Mouse (Mus musculus) heart, postnatal 36 days (tissue): ENCODE data around the gene Dcdc2b. TPM values are rescaled to one million over a fixed set of nuclear protein-coding genes. Genes with fewer than 3 reads are reported as not detected.

Experiments used
- DNase-seq, 2 experiments: peaks; one replicate each; pipeline ENCODE4 v3.0.0; 2021 to 2022
- intact Hi-C: fragments of 180-260 bp; cut with DNase I; formaldehyde crosslinking; loops from one replicate; pipeline ENCODE4 v1.15.1; 2025
- total RNA-seq, 2 experiments: library from RNA; stranded (reverse); gene quantifications; 2 replicates each; pipeline ENCODE4 v1.2.3; 2021

Dcdc2b gene
- total RNA-seq = under 1 TPM; 0.44 to 0.95 TPM

- DNase-seq = peak; percentile 26 to 36
These were observed at the start of gene Dcdc2b for GRCm38 (mm10) chr4:129614093-129614492. TSS of gene Dcdc2b (minus strand) at chr4:129614257.

GRCm38 (mm10) chr4:129662255-129662813, 48.3 kb upstream of the Dcdc2b start:
- DNase-seq = no peak
- intact Hi-C loops = no loop called here

More at GRCm38 (mm10) chr4:129614093-129614492, at the start of gene Dcdc2b:
- intact Hi-C loops = no loop called here

GRCm38 (mm10) chr4:129661584-129661983, 47.5 kb upstream of the Dcdc2b start:
- intact Hi-C loops = no loop called here
- no peak for DNase-seq

- DNase-seq = no peak
- intact Hi-C loops = no loop called here
These were observed 40.7 kb upstream of the Dcdc2b start for GRCm38 (mm10) chr4:129654770-129655169.

GRCm38 (mm10) chr4:129650359-129650758, 36.3 kb upstream of the Dcdc2b start:
- intact Hi-C loops = no loop called here
- no peak for DNase-seq

GRCm38 (mm10) chr4:129648656-129649055, 34.6 kb upstream of the Dcdc2b start:
- intact Hi-C loops = no loop called here
- no peak for DNase-seq

DNA sequence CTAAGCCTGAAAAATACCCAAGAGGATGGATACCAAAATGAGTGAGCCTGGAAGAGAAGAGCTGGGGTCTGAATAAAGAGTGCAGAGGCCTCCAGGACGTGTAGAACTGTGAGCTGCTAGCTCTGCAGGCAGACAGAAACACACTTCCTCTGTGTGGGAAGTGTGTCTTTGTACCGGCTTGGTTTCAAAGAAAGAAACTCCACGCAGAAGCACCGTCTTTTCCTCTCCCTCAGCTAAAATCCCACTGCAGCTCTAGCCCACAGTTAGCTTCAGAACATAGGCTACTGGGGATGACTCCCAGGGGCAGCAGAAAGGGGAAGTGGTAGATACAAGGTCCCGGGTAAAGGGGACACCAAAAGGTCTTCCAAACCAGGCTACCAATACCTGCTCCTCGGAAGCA, 31.1 kb upstream of the Dcdc2b start:
- intact Hi-C loops = no loop called here
- no peak for DNase-seq

- intact Hi-C loops = no loop called here
- DNase-seq = no peak
These were observed 27.7 kb upstream of the Dcdc2b start for GRCm38 (mm10) chr4:129641756-129642155.

- intact Hi-C loops = loop anchor here (1.0 kb wide), 1 partner anchor 17 kb away; no protein-coding TSS in a partner anchor
- peak; percentile 95 to 96 for DNase-seq
These were observed 26.8 kb upstream of the Dcdc2b start, which contains the start of gene Txlna for GRCm38 (mm10) chr4:129640638-129641467. TSS of gene Txlna (minus strand) at chr4:129641065.

DNA sequence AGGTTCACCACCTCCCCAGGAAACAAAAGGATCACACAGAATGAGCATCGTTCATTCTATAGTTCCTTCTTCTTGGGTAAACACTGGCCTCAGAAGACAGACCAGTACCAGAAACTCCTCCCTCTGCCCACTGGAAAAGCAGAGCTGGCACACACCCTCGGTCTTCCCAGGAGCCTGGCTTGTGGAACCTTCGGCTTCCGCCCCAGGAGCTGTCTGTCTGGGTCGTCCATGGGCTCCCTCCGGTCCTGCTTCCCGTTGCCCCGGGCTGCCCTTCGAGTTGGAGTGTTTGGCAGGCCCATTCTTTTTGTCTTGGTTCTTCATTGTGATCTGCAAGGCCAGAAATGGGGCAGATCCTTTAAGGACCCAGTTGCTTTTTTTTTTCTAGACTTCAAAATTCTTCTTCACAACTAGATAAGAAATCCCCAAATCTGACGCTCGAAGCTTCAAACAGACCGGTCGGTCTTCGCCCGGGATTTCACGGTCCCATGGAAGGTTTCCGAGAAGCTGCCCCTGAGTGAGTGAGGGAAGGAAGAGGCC, 26.1 kb upstream of the Dcdc2b start:
- intact Hi-C loops = loop anchor here (1.0 kb wide), 1 partner anchor 16 kb away; no protein-coding TSS in a partner anchor

GRCm38 (mm10) chr4:129639221-129639620, 25.2 kb upstream of the Dcdc2b start:
- DNase-seq = no peak
- intact Hi-C loops = no loop called here

More for the DNA sequence above, 26.1 kb upstream of the Dcdc2b start:
- peak in 1 of 2 experiments; percentile 39 for DNase-seq

DNA sequence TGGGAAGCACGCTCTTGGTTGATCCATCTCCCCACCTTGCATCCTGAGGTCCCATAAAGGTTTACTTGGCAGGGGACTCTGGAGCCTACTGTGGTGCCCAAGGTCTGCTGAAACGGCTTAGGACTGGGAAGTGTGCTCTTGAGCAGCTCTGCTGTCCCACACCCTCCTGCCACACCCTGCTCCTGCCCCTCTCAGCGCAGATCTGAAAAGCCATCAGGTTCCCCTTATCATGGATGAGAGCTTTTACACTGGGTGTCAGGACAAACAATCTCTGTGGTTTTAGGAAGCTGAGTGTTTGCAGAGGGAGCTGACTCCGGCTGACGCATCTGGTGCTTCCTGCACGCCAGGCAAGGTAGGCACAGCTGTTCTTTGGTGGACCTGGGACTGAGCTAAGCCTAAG, 19.8 kb upstream of the Dcdc2b start:
- no peak for DNase-seq
- intact Hi-C loops = no loop called here

DNA sequence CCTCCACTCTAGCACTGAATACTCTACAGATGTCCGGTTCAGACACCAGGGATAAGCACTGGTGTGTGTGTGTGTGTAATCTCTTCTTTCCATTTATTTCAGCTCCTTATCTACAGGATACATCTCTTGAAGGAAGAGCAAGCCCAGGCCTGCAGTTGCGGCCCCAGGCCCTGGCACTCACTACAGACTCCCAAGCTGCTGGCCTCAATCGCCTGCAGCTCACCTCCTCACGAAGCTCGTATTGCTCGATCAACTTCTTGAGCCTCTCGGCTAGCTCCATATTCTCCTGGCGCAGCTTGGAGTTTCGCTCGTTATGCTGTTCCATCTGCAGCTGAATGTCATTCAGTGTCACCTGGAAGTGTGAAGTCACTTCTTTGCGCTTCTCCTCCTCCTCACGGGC, 17.8 kb upstream of the Dcdc2b start:
- intact Hi-C loops = no loop called here
- no peak for DNase-seq

- peak in 1 of 2 experiments; percentile 44 for DNase-seq
- intact Hi-C loops = no loop called here
These were observed 16.9 kb upstream of the Dcdc2b start for GRCm38 (mm10) chr4:129630944-129631343.

- intact Hi-C loops = no loop called here
These were observed 12.0 kb upstream of the Dcdc2b start for GRCm38 (mm10) chr4:129626035-129626434.

DNA sequence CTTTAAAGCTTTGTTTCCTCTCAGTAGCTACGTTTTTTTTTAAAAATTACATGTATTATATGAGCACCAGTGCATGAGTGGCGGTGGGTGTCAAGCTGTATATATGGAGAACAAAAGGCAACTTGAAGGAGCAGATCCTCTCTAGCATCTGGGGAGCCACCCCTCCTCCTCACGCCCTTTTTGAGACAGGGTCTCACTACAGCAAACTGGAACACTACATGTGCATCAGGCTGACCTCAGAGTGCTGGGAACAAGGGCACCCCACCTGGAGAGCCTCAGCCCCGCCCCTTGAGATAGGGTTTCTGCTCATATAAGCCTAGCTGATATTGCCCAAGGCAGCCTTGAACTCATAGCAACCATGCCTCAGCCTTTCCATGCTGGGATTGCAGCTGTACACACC, 11.4 kb upstream of the Dcdc2b start:
- DNase-seq = no peak
- intact Hi-C loops = no loop called here

More at GRCm38 (mm10) chr4:129626035-129626434, 12.0 kb upstream of the Dcdc2b start:
- no peak for DNase-seq

DNA sequence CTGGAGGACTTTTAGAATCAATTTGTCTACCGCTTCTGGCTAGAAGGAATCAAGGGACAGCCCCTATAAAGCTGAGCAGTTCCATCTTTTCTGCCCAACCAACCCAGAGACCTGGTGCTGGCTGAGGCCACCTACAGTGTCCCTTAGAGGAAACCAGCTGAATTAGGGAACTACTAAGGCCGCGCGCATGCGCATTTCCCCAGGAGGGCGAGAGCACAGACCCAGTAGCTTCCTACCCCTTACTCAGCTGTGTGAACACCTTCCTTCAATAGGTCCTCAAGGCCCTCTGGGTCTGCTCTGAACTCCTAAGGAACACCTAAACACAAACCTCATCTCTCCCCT, 10.9 kb upstream of the Dcdc2b start:
- intact Hi-C loops = no loop called here
- DNase-seq = peak; percentile 54 to 56

DNA sequence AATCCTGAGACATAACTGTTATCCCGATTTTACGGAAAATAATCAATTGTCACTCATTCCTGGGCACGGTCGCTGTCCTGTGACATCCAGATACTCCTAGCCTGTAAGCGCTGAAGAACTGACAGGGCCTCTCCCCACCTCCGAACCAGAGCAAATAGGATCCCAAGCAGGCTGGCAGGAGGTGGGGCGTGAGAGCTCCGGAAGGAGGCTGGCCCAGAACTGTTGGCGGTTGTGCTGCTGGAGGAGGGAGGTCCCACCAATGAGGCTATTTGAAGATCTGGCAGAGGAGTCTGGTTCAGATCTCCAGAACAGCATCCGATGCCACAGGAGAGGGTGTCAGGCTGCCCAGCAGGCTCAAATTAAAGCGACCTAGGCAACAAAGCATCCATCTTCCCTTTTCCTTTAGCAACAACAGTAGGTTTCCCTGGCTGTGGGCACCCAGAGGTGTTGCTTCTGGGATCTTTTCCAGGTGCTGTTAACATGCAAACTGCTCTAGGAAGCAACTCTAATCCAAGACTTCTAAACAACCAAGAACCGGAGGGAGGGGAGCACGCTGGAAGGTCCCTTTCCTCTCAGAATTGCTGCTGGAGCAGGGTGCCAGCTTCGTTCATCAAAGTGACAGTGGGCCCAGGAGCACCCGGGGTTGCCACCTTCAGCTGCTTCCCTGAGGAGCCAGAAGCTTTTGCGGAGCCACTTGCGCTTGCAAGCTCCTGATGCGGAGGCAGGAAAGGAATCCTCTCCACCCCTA, 10.4 kb upstream of the Dcdc2b start:
- DNase-seq = peak; percentile 77 to 79
- intact Hi-C loops = loop anchor here (1.0 kb wide), 1 partner anchor 16 kb away; no protein-coding TSS in a partner anchor

DNA sequence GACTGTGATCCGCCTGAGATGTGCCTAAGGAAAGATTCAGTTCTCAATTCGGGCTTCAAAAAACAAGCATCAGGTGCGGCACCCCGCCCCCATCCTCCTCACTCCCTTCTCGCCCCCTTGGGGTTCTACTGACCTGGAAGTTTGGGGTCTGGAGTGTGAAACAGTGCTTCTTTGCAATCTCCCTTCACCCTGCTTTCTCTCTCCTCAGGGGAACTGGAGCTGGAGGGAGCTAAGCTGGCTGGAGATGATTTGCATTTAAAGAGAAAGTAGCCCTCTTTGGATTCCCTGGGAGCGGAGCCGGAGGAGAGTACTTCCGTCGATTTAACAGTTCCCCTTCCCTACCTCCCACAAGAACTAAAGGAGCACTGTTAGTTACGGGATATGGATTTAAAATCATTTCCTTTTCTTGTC, 9.6 kb upstream of the Dcdc2b start, which contains the start of gene Ccdc28b:
Gene Ccdc28b, minus strand, starts transcription at position 267 of the 411 bp plus-strand sequence.
- intact Hi-C loops = loop anchor here (1.0 kb wide), 1 partner anchor 17 kb away; no protein-coding TSS in a partner anchor
- DNase-seq = peak; percentile 48 to 67

DNA sequence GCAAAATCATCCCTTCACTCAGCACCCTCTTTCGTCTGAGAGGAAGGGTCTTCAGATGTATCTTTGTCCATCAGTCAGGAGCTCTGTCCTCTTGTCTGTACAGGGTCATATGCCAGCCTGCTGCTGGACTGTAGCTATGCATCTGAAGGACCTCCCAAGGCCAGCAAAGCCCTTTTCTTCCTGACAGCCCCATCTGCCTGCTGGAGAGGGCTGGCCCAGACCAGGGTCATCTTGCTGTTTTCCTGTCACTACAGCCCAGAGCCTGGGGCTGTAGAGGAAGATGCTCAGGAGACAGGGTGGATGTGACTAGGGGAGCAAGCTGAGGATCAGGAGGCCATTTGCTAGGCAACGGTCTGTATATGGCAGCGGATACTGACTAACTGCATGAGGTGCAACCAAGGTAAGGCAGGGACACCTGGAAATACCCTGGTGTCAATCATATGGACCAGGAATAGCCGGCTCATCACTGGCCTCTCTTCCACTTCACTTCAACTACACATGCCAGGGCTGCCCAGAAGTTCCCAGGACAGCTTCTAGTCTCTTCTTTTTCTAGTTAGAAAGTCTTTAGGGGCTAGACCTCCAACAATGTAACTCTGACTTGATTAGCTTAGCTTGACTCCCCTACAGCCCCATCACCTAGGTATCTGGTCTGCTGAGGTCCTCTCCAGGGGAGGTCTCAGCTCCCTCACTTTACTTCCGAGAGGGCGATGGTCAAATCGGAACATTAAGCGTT, 8.9 kb upstream of the Dcdc2b start:
- DNase-seq = no peak
- intact Hi-C loops = no loop called here
